Mouse (Mus musculus): ENCODE measurements around the gene Fuom. TPM values are rescaled to one million over a fixed set of nuclear protein-coding genes. Genes with fewer than 3 reads are reported as not detected.
A peak's percentile ranks its signal among the peaks of the same experiment; 100 is the strongest.

Fuom gene
- total RNA-seq, 2 experiments from 2014 or later: 72.7 to 79.5 TPM

DNA sequence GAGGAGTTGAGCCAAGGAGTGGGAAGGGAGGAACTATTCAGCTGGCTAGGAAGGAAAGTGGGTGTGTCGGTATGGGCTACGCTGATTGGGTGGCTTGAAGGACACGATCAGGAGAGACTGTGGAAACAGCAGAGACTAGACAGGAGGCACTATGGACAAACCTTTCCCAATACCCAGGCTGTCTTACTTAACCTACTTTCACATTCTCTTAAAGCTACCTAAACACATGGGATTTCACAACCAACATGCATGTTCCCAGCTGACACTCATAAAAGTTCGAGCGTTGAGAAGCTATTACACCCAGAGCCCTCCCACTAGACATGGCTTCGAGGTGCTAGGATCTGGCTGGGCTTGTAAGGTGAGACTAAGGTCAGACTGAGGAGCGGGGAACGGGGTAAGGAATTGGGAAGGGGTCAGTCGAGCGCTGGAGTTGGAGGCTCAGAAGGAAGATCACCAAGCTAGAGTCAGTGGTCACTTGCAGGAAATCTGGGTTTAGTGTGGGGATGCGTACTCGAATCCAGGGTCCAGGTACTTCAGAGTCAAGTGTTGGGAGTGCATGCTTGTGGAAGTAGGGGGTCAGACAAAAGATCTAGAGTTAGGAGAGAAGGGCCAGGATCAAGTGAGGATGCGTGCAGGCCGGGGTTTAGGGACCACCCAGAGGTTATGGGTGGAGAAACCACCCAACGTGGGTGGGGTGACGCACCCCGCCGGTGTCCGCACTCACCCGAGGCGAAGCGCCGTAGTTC, 13.5 kb upstream of the Fuom start, which contains the start of gene Paox:
Gene Paox (plus strand): TSS at position 217 of the 746 bp plus-strand sequence.
- intact Hi-C loops (cut with DNase I): loop anchor here (1.0 kb wide), 1 partner anchor 23 kb away; no protein-coding TSS in a partner anchor
- peak; percentile 44 to 53 for DNase-seq

- intact Hi-C loops (cut with DNase I): no loop called here
- no peak for DNase-seq
These were observed 9.7 kb upstream of the Fuom start for GRCm38 (mm10) chr7:140111943-140112342.

GRCm38 (mm10) chr7:140104009-140104408, 1.8 kb upstream of the Fuom start:
- intact Hi-C loops (cut with DNase I): no loop called here
- DNase-seq: no peak

- intact Hi-C loops (cut with DNase I): no loop called here
- no peak for DNase-seq
These were observed 743 bp downstream of the Fuom start for GRCm38 (mm10) chr7:140101498-140101897.

- no peak for DNase-seq
- intact Hi-C loops (cut with DNase I): no loop called here
These were observed 3.8 kb downstream of the Fuom start for GRCm38 (mm10) chr7:140098466-140098865.

DNA sequence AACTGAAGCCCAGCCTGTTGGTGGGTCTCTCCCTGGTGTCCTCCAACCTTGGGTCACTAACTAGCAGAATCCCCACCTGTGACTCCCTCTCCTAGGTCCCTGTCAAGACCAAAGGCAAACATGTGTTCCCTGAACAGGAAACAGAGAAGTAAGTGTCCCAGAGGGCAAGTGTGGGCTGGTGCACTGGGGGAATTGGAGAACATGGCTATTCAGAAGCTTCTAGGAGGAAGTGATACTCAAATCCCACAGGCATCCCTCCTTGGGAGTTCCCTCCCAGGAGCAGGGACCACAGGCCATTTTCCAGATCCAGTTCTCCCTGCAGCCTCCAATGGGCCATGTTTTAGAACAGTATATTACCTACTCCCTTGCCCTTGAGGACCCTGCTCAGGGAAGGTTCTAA, 6.2 kb downstream of the Fuom start:
- intact Hi-C loops (cut with DNase I): no loop called here
- no peak for DNase-seq

DNA sequence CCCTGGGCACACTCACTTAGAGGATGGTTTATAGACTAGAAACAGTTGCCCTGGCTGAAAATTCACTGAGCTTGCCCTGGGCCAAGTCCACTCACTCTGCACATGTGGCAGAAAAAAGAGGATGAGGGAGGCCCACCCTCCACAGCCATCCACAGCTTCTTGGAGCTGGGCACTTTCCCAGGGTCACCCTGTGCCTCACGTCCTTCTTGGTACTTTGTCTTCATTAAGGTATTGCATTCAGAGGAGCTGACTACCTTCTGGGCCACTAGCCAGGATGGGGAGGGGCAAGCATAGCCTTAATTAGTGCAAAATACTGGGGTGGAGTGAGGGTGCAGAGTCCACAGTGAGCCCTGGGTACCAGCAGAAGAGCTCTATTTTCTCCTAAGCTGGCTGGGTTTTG, 6.7 kb downstream of the Fuom start:
- no peak for DNase-seq
- intact Hi-C loops (cut with DNase I): no loop called here

DNA sequence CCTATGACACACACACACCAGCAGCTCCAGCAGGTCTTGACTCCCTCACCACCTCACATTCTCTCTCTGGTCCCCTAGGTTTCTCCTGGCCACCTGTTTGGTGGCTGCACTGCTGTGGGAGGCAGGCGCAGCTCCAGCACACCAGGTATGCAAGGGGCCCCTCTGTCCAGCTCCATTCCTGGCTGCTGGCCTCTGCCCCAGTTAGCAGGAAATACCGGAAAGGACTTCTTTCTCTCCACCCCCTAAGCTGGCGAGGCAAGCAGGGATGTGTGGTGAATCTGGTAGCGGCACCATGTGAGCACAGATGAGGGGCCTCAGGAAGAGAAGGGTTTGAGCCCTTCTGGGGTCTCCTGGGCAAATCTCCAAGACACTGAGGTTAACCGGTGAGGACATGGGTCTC, 7.3 kb downstream of the Fuom start:
- intact Hi-C loops (cut with DNase I): no loop called here
- DNase-seq: no peak

DNA sequence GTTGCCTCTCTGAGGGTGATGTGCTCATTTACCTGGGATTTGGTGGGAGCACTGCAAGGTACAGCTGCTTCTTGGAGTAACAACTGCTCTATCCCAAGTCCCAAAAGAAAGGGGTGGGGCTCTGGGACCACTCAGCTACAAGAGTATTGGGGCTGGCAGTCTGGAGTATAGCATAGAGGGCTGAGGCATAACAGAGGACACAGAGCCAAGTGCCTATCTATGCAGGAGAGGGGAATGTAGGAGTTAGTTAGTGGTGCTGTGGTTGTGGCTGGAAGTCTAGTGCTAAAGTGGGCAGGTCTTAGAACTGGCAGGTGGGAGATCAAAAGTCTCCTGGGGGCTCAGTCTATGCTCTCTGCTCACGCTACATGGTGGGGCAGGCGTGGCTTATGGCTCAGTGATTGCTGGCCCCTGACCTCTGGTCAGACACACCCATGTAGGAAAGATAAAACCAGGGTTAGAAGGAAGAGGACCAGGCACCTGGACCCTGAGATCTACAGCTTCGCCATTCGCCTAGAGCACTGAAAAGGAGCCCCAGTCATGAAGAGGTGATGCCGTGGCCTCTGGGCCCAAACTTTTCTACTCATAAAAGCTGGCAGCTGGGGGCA, 9.2 kb downstream of the Fuom start, which contains the start of gene Prap1:
Gene Prap1 (plus strand): TSS at position 472 of the 605 bp plus-strand sequence.
- DNase-seq: no peak
- intact Hi-C loops (cut with DNase I): no loop called here

DNA sequence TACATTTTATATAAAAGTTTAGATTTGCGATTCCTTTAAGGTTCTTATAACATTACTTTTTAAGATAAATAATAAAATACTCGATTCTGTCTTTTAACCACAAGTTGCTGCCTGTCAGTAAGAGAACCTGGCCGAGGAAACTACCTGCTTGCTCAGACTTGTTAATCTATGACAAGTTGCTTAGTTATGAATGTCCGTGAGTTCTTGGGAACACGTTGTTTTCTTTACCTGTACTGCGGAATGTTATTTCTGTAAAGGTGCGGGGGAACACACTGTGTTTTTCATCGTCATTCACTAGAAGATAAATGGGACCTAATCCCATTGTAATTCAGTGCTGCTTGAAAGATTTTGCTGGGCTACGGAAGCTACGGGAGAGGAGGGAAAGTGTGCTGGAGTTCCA, 11.6 kb downstream of the Fuom start:
- intact Hi-C loops (cut with DNase I): no loop called here
- no peak for DNase-seq

- DNase-seq: no peak
- intact Hi-C loops (cut with DNase I): no loop called here
These were observed 20.0 kb downstream of the Fuom start, which contains the start of gene Caly for GRCm38 (mm10) chr7:140082242-140082678. Gene Caly (minus strand): TSS chr7:140082548.

DNA sequence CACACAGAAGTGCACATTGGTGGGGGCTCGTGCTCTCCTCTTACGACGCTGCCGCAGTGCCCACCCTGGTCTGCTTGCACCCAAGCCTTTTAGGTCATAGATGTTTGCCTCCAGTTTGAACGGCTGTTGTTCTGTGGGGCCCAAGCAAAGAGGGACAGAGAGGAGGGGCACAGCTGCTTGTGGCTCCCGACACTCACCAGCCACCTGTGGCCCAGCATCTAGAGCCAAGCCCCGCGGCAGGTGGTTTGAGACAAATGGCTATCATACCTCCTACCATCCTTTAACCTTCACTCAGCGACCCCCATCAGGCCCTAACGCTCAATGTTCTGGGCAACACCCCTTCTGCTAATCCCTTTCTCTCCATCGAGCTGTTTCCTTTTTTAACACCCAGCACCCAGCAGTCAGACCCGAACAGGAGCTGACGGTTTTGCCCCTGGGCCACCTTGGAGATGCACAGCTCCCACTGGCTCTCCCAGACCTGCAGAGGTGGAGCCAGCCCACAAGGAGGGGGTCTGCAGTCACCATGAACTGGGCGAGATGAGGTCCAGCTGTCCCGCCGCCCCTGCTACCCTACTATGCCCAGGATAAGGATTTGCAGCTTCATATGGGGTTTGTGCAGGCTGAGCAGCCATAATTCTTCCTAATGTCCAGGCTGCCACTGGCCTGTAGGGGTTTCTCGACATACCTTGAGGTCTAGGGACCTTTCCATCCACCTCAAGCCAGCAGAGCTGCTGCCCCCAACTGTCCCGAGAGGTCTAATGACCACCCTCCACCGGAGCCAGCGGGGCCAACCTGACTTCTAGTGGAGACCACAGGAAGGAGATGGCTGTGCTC, 20.6 kb downstream of the Fuom start:
- intact Hi-C loops (cut with DNase I): no loop called here
- DNase-seq: no peak

DNA sequence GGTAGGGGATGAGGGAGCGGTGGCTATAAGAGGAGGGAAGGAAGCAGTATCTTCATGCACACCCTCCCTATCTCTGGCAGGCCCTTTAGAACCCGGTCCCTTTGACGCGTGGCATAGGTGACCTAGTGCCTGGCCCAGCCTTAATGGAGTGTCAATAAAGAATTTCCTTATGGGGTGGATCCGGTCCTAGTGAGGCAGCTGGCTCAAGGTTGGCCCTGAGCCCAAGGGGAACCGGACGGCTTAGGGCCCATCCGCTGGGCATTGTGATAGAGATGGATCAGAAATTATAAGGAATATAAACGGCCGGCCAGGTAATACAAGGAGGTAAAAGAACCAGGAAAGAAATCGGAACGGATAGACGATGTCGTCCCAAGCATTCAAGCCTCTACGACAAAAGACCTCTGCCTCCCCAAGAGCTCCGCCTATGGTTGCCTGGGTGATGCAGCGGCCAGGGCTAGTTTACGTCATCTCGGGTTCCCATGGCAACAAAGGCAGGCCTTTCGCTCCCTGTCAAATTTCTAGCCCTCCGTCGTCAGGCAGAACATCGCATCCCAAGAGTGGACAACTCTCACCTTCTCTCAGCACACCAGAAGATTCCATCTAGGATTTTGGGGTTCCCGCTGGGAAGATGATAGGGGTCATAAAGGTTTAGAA, 21.6 kb downstream of the Fuom start:
- intact Hi-C loops (cut with DNase I): no loop called here
- peak; percentile 54 to 58 for DNase-seq

GRCm38 (mm10) chr7:140078711-140079110, 23.5 kb downstream of the Fuom start:
- intact Hi-C loops (cut with DNase I): loop anchor here (1.0 to 10.0 kb wide), 2 partner anchors 63 to 756 kb away; partner anchors contain the start of gene Urah
- peak; percentile 63 to 75 for DNase-seq

DNA sequence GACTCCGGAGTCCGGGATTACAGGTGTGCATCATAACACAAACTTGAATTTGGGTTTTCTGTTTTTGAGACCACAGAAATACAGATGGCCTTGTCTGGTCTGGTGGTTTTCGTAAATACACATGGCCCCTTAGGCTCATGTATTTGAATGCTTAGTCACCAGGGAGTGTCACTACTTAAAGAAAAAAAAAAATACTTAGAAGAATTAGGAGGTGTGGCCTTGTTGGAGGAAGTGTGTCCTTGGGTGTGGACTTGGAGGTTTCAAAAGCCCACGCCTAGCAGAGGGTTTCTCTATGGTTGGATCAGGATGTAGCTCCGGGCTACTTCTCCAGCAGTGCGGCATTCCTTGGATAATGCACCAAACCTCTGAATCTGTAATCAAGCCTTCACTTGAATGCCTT, 24.5 kb downstream of the Fuom start:
- intact Hi-C loops (cut with DNase I): loop anchor here (1.0 to 10.0 kb wide), 2 partner anchors 64 to 757 kb away; partner anchors contain the start of gene Urah
- no peak for DNase-seq

DNA sequence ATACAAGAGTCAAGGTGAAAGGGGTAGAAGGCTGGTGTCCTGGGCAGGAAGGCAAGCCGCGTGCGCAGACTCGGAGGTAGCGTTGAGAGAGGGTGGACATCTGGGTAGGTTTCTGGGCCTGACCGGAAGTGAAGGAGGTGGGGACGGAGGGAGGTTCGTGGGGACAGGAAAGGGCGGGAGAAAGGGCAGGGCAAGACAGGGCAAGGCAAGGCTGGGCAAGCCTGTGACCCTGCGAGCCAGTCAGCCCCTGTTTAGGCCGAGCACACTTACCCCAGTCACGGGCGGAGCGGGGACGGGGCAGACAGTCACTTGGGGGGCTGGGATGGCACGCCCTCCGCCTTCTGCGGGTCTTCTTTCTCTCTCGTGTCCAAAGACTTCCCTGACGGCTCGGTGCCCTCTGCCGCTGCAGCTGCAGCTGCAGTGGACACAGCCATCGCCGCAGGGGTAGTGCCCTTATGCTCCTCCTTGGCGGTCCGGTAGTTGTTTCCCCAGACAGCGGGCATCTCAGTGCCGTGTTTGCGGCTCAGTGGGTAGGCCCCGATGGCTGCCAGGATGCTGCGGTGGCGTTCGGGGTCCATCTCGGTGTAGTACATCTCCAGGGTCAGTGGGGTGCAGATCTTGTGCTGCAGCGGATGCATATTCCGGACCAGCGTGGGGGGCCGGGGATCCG, 32.1 kb downstream of the Fuom start:
- intact Hi-C loops (cut with DNase I): loop anchor here (10.0 kb wide), 1 partner anchor 765 kb away; the partner anchor contains the start of gene Urah
- DNase-seq: peak in 1 of 2 experiments; percentile 16

DNA sequence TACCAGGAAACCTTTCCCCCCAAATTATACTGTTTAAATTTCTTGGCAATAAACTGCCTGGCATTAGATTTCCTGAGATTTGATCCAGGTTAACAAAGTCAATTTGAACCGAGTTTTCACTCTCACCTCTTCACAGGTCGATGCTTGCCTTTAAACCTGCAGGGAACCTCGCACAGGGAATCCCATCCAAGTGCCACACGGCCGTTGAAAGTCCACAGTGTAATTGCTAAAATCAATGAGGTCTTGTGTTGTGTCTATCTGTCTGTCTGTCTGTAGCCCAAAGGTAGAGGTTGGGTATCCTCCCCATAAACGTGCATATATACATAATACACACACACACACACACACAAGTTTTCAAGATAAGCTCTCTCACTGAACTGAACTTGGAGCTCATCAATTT, 34.8 kb downstream of the Fuom start:
- DNase-seq: no peak
- intact Hi-C loops (cut with DNase I): no loop called here

DNA sequence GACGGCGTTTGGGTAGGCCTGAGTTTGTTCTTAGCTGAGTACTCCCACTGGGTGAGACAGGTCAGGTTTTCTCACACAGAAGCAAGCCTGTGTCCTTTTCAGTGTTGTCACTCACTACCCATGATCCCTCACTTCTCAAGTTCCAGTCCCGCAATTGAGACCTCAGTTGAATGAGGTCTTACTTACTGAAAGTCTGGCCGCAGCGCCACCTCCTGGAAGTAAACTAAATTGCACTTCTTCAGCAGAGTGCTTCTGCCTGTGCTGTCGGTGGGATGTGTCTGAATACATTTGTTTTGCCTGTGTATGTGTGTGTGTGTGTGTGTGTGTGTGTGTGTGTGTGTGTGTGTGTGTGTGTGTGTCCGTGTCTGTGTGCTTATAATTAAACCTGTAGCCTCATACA, 39.1 kb downstream of the Fuom start:
- intact Hi-C loops (cut with DNase I): loop anchor here (1.0 kb wide), 2 partner anchors 94 to 158 kb away; no protein-coding TSS in a partner anchor

DNA sequence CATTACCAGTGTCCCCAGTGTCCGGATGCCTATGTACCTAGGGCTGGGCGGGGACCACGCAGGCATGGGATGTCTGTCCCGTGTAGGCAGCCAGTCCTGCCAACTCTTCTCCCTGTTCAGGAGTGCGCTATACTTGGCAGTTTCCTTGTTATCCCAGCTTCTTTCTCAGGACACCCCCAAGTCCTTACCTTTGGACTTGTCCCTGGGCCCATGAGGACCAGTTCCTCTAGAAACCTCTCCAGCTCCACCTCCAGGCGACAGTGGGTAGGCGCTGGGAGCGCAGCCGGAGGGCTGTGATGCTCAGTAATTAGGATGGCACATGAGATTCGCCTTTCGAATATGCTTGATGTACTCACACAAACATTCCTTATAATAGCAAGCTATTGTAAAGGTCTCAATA, 39.9 kb downstream of the Fuom start:
- intact Hi-C loops (cut with DNase I): no loop called here
- no peak for DNase-seq

More for the DNA sequence above, 39.1 kb downstream of the Fuom start:
- DNase-seq: peak; percentile 48 to 67

DNA sequence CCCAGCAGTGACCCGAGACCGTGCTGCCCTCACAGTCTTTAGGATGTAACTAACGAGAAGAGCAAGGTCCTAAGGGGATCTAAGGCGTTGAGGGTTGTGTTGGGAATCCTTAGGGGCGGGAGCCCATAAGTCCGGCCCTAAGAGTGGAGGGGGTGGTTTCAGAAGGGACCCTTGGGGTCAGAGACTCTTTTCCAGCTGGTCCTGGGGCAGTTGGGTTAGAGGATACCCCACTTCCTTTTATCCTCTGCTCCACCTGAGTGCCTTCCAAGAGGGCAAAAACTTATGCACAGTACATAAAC, 40.5 kb downstream of the Fuom start:
- no peak for DNase-seq

More for the DNA sequence above, 40.5 kb downstream of the Fuom start:
- intact Hi-C loops (cut with DNase I): no loop called here
